Mouse (Mus musculus): ENCODE measurements around the gene Zfp426.

GRCm38 (mm10) chr9:20511645-20512044 is 19.1 kb upstream of the Zfp426 start:
- TF ChIP-seq POLR2A (IDR thresholded peaks at IDR 0.05; ENCODE audit: low read depth, low read length), result no peak
- no peak for TF ChIP-seq CTCF (IDR thresholded peaks at IDR 0.05; ENCODE audit: extremely low read depth, insufficient read depth, insufficient read length, insufficient replicate concordance)

Data from spleen, adult 2 months (tissue).